Mouse (Mus musculus): Measurements from ENCODE around the gene Rpl9-ps1.

GRCm38 (mm10) chr11:83595669-83596455 is 49.6 kb downstream of the Rpl9-ps1 start:
- TF ChIP-seq POLR2A (IDR thresholded peaks at IDR 0.05; ENCODE audit: insufficient read depth, low read length): no peak
- TF ChIP-seq CTCF (IDR thresholded peaks at IDR 0.05; ENCODE audit: low read depth, low read length): no peak
- TF ChIP-seq EP300 (IDR thresholded peaks at IDR 0.05; ENCODE audit: insufficient read depth, low read depth, low read length): no peak
